Mouse (Mus musculus) erythroblast, embryonic 14.5 days (primary cell): Measurements from ENCODE around the gene Slc9a2.

Source experiments
- GATA1 ChIP-seq: IDR thresholded peaks from 2 replicates; pipeline ENCODE4 v1.6.1; 2012; ENCODE audit warnings: low read length, inconsistent platforms, mixed read lengths
- TAL1 ChIP-seq: IDR thresholded peaks from 3 replicates; pipeline ENCODE4 v1.6.1; 2012; ENCODE audit warnings: low read length, inconsistent platforms, mixed read lengths

DNA sequence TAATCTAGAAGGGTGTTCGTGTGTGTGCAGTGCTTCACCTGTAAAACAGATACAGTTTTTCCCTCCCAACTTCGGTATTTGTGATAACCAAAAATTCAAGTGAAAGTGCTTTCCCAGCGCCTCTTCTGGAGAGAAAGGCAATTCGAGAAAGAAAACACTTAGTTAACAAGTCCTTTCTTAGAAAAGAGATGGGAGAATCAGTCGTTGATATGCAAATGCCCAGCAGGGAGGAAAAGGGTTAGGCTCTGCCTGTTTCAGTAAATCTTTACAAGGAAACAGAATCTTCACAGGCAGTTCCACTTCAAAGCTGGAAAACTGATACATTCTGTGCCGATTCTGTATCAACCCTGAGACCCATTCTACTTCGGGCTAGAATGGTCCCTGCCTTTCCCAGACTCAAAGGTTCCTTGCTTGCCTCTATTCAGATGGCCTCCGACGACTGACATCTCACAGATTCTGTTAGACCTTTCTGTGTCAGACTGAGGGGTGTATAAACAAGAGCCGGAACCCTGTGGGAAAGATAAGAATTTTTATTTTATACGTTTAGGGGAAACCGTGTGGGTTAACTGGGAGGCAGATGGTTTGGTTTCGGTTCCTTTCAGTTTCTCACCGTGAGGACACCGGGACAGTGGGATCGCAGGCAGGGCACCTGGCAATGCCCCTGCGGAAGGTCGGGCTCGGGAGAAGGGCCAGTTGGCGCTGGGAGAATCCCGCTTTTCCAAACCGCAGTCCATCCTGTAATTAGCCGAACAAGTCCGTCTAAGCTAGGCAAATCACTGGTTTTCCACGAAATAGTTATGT is at the start of gene Slc9a2:
- TF ChIP-seq GATA1 (no peak), TAL1 (no peak)
